Comparison of ENCODE assay signal across 1 mouse cellular context in genomic region chr7:6157479-6157878, GRCm38 (mm10).
TF ChIP-seq lines count a peak whose summit lies in the region.

No protein-coding gene starts in this region.

TF ChIP-seq in CH12.LX, 34 proteins besides CTCF, POLR2A, EP300 and RAD21 (continued from another document):
- TF ChIP-seq IRF4 (IDR thresholded peaks at IDR 0.05; ENCODE audit: low read depth, low read length) = no peak
- no peak for TF ChIP-seq CHD1 (IDR thresholded peaks at IDR 0.05; ENCODE audit: low read depth, low read length)
- TF ChIP-seq BHLHE40 (IDR thresholded peaks at IDR 0.05; ENCODE audit: low read depth, low read length) = no peak
- no peak for TF ChIP-seq SMC3 (IDR thresholded peaks at IDR 0.05; ENCODE audit: low read depth, low read length)
- TF ChIP-seq TCF12 (IDR thresholded peaks at IDR 0.05; ENCODE audit: low read depth, low read length) = no peak
- no peak for TF ChIP-seq MAFK (IDR thresholded peaks at IDR 0.05; ENCODE audit: insufficient replicate concordance, low read length)
- no peak for TF ChIP-seq MEF2A (IDR thresholded peaks at IDR 0.05; ENCODE audit: borderline replicate concordance, low read depth, low read length)
- no peak for TF ChIP-seq ZC3H11A (IDR thresholded peaks at IDR 0.05; ENCODE audit: low read depth, low read length)
- no peak for TF ChIP-seq MAZ (IDR thresholded peaks at IDR 0.05; ENCODE audit: low read depth, low read length)
- TF ChIP-seq ETS1 (conservative IDR thresholded peaks at IDR 0.05; ENCODE audit: low read depth, low read length) = no peak
- no peak for TF ChIP-seq CHD2 (IDR thresholded peaks at IDR 0.05; ENCODE audit: low read length)
- no peak for TF ChIP-seq MXI1 (IDR thresholded peaks at IDR 0.05; ENCODE audit: low read depth, low read length)
- no peak for TF ChIP-seq ZKSCAN1 (IDR thresholded peaks at IDR 0.05; ENCODE audit: borderline replicate concordance, low read depth, low read length)
- no peak for TF ChIP-seq ELF1 (IDR thresholded peaks at IDR 0.05; ENCODE audit: low read depth, low read length)
- no peak for TF ChIP-seq UBTF (IDR thresholded peaks at IDR 0.05; ENCODE audit: low read depth, low read length)
- TF ChIP-seq NRF1 (IDR thresholded peaks at IDR 0.05; ENCODE audit: low read depth, low read length) = no peak
